Mouse (Mus musculus): Measurements from ENCODE around the gene Tram2.
A peak's percentile ranks its signal among the peaks of the same experiment; 100 is the strongest.

The Tram2 gene

DNA sequence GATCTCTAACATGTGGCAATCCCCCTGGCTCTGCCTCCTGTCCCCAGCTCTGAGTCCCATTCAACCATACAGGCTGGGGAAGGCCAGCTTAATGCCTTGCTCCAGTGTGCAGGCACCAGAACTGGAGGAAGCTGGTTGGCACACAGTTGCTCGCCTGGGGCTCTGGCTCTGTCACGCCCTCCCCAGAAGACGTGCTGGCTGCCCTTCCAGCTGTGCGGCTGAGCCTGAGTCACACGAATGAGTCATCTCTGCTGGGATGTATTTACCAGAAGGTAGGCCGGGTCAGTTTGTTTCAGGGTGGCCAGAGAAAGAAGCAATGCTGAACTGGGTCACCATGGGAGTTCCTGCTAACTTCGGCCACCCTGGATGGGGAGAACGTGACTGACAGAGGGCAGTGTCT lies 64.6 kb downstream of the Tram2 start:
- DNase-seq (ENCODE audit: low read depth, low spot score): no peak

DNA sequence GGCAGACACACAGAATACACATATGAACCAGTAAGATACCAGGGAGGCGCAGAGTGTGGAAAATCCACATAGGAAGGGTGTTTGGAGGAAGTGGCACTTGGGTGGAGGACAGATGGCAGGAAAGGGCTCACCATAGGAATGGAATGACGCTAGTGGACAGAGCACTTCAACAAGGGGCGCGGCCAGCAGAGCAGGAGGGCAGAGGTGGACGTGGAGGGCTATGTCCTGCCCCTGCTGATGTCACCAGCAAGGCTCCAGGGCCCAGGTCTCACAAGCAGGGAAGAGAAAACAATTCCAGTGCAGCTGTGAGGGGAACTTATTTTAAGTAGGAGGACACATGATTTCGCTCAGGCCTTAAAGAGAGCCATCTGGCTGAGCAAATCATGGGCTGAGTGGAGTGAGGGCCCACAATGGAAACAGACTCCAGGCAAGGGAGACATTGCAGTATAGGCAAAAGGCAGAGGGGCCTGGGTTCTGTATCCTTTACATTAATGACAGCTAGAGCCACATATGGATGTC lies 68.7 kb downstream of the Tram2 start:
- no peak for DNase-seq (ENCODE audit: low read depth, low spot score)

DNA sequence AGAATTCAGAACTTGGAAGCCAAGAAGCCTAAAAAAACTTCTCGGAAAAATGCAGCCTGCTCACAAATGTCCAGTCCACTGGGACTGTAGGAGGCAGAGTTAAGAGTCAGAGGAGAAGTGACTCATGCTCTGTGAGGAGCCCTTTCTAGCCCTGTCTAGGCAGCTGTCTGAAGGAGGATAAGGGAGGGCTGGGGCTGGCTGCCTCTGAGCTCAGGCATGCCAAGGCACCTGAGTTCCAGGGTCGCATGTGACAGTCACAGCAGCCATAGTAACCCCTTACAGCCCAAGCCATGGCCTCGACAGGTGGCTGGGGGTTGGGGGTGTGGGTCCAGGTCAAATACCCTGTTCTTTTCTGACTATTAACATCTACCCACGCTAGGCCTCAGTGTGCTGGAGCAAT lies 70.1 kb downstream of the Tram2 start:
- no peak for DNase-seq (ENCODE audit: low read depth, low spot score)

DNA sequence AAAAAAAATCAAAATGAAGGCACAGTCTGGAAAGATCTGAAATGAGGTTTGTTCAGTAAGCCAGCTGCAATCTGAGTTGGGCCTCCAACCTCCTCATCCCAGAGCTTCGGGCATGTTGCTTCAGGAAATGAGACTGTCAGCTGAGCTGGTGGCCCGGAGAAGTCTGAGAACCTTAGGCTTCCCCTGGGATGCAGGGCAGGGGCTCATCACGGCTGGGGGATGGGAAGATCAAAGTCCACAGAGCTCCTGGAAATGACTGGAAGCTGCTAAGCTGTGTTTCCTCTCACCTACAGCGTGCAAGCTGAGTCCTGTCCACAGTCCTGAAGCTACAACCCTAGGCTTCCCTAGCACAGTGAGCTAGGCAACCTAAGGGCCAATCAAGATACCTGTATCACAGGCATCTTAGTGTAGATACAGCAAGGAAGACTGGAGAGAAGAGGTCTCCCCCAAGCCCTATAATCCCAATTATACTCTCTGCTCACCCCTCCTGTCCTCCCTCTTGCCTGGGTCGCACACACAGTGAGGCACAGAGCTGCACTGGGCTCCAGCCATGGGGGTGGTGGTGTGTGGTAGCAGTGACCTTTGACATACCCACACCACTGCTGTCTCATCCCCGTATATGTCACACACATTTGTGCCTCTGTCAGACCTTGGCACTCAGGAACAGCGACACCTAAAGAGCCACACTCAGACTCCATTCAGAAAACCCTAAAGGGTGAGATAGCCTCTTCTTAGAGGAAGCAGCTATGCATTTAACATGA lies 70.9 kb downstream of the Tram2 start:
- no peak for DNase-seq (ENCODE audit: low read depth, low spot score)

DNA sequence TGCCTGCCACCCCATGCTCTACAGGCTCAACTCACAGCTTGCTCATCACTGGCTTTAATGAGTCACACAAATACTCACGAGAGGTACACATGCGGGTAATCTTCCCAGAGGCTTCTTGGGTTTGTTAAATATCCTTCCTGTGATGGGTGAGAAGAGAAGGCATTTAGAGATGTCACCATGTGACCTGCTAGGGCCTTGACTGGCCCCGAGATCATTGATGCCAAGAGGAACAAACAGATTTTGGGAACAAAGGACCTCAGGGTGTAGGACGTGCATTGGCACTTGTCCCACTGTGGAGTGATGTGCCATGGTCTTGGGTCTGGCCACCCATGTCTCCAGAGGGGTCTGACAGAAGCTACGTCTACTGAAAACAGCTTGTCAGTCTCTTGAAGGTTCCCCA lies 72.3 kb downstream of the Tram2 start:
- DNase-seq (ENCODE audit: low read depth, low spot score): no peak

DNA sequence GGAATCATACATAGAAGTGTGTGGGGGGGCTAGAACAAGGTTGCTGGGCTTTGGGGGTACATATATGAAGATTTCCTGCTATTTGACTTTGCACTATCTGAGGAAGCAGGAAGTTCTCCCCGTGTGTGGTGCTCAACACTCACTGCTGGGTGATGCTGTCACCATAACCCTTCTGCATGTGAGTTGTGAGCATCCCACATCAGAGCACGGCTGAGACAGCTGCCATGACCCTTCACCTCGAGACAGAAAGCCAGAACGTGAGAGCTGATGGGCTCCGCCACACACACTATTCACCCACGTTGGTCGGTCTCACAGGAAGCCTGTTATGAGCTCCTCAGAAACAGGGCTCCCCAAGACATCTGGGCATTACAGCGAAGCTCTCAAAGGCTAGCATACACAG lies 74.4 kb downstream of the Tram2 start:
- DNase-seq (ENCODE audit: low read depth, low spot score): no peak

DNA sequence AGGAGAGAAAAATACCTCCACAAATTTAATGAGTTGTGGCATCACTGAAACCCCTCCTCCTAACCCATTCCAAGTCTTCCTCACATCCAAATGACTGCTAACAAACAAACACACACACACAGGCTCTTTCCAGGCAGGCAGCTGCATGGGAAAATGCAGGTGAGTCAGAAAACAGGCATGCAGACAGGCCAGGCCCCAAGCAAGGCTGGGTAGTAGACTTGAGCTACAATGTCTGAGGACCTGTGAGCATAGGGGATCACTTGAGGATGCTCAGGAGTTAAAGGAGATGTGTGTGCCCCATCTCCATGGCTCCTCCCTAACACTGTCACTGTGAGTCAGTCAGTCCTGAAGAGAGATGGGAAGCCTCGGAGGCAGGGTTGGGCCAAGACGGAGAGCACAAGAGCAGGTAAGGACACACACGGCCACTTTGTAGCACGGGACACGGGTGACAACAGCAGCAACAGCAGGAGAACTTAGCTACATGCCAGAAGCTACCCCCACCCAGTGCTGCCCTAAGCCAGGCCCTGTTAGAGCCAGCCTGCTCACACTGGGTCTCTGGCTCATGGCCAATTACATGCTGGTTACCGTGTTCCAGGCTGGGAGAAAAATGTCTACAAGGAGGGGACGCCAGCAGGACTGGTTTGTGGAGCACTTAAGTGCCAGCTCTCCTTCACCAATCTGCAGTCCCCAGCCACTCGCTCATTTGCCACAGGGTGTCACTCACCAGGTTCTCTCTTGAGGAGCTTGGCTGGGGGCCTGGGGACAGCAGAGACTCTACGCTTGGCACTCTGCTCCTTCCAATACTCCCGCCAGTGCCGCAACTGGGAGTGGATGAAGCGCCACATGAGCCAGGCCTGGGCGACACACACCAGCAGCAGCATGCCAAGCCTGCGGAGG lies 76.5 kb downstream of the Tram2 start:
- DNase-seq (ENCODE audit: low read depth, low spot score): no peak

DNA sequence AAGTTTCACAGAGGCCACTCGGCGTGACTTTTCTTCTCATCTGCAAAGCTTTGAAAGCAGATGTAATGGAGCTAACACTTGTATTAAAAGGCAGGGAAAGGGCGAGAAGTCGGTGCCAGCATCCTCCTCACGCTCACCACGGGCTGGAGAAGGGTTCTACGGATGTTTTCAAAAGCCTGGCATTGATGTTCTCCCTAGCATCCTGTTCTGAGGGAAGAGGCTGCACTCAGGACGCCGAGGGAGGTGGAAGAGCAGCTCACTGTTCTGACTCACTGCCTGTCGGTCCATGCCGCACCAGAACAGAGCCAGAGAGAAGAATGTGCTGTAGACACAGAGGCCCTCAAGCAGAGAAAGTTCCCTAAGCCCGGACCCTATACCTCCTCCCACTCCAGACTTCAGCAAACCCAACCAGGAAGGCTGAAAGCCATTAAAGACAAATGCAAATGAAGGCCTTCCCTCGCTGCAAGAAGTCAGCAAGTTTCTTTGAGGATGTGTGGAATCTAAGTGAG lies 81.1 kb downstream of the Tram2 start:
- DNase-seq (ENCODE audit: low read depth, low spot score): no peak

DNA sequence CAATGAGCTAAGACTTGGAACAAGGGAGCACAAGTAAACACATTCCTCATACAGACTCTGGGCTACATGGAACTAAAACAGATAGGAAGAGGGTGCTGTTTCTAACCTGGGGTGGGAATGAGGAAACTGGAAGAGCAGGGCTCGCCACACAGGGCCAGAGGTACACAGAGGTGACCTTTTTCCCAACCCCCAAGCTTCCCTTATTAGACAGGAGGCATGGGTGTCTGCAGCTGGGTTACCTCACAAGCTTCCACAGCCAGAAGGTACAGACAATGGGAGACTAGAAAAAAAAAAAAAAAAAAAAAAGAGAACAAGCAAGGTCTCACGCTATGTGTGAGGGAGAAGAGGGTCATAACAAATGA lies 81.7 kb downstream of the Tram2 start:
- DNase-seq (ENCODE audit: low read depth, low spot score): no peak

DNA sequence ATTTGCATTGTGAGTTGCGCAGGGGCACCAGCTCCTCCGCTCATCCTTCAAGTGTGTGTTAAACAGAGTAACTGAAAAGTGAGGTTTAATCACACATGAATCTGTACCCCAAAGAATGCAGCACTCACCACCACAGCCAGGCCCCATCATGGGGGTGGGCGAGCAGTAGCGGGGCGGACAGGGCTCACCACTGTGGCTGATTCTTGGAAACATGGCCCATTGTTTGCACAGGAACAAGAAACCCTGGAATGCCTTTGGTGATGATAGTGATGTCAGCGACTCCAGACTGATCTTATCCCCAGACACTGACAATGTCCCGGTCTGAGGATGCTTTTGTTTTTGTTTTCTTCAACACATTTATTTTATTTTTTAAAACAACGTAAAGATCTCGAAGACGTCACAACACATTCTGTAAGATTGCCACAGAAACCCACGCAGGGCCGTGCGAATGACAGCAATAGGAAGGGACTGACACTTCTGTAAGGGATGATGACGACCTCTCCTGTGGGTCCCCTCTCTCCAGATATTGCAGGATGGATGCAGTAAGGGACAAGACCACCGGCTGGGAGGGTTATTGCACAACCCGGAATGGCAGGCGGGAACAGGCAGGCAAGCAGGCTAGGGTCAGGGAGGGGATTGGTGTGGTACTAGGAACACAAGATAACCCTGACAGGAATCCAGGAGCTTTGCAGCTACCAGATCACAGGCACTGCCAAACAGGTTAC lies 82.3 kb downstream of the Tram2 start:
- no peak for DNase-seq (ENCODE audit: low read depth, low spot score)

DNA sequence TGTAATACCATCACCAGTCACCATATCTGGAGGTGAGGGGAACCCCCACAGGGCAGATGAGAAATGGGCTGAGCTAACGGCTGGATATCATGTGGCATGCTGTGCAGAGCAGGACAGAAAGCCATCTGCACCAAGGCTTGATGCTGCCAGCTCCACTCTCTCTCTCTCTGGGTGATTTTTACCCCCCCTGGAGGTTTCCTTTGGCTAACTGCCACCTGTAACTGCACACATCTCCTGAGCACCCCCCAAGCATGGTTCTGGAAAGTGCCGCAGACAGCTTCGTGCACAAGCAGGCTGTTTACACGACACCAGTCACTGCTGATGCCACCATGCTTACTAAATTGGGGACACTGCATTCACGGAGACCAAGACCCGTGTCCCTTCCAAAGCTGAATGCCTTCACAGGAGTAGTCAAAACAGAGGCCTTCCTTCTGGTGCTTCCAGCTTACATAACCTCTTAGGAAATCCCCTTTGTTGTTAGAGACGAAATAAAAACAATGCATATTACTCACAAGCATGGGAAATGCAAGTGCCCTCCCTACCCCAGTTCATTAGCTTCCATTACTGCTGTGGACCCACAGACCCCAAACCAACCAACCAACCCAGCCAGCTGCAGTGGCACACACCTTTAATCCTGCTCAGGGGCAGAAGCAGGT lies 83.6 kb downstream of the Tram2 start:
- peak; percentile 14 for DNase-seq (ENCODE audit: low read depth, low spot score)

DNA sequence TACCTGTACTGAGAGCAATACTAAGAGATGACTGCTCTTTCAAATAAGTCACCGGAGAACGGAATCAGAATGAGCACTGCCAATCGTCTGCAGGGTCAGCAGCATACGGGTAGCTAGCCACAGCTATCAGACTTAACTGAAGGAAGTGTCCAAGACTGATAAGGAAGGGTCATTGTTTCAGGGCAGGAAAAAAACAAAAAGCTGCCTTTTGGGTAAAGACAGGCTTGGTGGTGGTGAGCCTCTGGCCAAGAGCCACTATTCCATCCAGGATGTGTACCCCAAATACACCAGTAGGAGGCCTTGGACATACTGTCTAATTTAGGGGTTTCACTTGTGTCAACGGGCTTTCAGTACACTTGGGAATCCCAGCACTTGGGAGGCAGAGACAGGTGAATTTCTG lies 84.7 kb downstream of the Tram2 start:
- DNase-seq (ENCODE audit: low read depth, low spot score): no peak

DNA sequence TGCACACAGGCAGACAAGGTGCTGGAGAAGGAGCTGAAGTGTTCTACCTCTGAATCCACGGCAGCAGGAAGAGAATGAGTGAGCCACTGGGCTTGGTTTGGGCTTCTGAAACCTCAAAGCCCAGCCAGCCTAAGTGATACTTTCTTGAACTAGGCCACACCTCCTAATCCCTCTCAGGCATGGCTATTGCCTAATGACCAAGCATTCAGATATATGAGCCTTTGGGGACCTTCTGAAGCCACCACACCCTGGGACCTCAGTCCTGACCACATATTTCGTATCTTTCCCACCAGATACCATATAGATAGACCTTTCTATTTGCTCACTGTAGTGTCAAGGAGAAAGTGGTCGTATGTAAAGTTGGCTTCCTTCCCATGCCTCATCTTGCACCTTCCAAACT lies 85.3 kb downstream of the Tram2 start:
- DNase-seq (ENCODE audit: low read depth, low spot score): no peak

DNA sequence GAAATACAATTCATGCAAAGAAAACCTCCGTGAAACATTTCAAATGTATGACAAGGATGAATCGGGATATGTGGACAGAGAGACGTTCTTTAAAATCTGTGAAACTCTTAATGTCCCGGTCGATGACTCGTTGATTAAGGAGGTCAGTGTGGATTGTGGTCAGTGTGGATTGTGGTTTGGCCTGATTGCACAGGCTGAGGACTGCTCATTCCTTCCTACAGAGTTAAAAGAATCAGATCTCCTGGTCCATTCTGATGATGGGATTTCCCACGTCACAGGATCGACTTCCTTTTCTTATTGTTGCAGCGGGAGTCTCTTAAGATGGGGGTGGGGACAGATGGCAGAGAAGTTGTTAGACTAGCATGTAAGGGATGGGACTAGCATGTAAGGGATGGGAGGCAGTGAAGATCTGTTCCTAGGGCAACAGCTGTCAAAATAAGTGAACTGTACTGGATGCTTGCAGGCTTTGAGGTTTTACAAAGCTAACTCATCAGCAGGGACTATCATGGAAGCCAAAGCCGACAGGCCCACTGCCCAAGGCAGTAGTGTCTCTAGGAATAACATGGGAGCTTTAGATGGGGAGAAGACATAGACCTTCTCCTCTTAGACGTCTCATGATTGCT lies 89.5 kb downstream of the Tram2 start:
- DNase-seq (ENCODE audit: low read depth, low spot score): no peak

DNA sequence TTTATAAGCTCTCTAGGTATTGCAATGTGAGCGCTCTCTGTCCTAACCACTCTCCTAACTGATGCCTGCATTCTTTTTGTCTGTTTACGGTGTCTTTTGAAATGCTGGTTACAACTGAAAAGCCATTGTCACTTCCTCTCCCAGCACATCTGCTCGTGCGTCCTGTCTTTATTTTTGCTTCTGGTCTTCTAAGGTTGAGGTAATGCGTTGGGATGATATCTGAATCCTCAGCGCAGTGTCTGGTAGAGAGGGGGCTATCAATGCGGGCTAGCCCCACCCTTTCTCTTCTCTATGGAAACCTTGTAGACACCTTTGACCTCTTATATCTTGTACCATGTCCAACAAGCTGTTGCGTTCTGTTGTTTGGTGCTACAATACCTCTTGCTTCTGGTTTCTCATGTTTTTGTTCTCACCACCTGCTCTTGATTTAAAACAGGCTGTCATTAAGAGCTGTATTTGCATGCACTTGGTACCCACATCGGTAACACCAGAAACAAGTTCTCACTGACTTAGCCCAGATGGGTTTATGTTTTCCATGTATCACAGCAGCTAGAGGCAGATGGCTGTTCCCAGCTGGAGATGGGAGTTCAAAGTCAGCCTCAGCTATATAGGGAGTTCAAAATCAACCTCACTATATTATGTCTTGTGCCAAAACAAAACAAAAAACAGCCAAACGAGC lies 92.5 kb downstream of the Tram2 start:
- no peak for DNase-seq (ENCODE audit: low read depth, low spot score)

DNA sequence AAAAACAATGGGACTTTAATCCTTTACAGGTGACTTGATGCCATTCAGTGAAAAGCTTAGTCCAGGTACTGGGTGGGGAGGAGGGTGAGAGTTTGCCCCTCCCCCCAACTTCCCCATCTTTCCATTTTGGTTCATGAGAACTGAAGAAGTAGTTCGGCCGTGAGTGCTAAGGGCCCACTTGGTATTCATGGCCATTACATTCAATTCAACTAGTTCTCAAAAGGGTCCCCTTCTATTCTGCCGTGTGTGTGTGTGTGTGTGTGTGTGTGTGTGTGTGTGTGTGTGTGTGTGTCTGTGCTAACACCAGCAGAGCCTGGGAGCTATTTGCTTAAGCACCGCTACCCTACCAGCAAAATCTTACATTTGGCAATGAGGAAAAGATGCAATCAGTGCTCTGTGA lies 94.4 kb downstream of the Tram2 start:
- DNase-seq (ENCODE audit: low read depth, low spot score): no peak

DNA sequence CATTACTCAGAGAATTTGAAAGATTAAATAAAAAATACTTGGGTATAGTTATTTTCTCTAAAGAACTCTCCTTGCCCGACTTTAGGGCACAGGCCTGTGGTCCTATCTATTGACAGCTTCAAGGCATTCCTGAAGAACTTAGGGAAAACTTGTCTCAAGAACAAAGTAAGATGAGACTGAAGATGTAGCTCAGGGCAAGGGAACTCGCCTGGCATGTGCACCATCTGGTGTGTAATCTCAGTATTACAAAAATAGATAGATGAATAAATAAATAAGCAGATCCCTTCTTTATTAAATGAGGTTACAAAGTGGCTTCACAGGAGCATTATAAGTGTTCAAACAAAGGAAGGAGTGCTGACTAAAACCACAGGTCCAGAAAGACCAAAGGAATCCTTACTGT lies 94.9 kb downstream of the Tram2 start:
- DNase-seq (ENCODE audit: low read depth, low spot score): no peak

DNA sequence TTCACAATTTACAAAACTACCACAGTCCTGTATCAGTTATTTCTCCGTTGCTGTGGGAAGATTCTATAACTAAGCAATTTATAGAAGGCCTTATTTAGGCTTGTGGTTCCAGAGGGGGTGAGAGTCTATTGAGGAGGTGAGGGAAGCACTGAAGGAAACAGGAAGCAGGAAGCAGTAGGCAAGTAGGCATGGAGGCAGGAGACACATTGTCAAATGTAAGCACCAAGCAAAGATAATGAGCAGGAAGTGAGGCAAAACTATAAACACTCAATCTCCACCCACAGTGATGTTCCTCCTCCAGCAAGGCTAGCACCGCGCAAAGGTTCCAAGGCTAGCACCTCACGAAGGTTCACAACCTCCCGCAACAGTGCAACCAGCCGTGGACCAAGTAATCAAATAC lies 97.3 kb downstream of the Tram2 start:
- no peak for DNase-seq (ENCODE audit: low read depth, low spot score)

DNA sequence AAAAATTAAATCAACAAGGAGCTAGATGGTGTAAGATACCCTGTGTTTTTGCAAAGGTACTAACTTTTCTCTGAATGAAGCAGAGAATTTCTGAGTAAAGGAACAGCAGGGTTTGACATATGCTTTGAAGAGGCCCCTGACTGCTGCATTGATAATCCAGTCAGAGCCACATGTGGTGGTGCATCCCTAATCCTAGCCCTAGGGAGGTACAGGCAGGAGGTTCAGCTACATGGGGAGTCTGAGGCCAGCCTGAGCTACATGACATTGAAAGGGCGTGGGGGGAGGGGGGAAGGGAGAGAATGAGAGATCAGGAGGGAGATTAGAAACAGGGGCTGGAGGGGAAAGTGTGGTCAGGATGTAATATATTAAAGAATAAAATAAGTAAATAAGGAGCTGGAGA lies 98.5 kb downstream of the Tram2 start:
- DNase-seq (ENCODE audit: low read depth, low spot score): no peak

DNA sequence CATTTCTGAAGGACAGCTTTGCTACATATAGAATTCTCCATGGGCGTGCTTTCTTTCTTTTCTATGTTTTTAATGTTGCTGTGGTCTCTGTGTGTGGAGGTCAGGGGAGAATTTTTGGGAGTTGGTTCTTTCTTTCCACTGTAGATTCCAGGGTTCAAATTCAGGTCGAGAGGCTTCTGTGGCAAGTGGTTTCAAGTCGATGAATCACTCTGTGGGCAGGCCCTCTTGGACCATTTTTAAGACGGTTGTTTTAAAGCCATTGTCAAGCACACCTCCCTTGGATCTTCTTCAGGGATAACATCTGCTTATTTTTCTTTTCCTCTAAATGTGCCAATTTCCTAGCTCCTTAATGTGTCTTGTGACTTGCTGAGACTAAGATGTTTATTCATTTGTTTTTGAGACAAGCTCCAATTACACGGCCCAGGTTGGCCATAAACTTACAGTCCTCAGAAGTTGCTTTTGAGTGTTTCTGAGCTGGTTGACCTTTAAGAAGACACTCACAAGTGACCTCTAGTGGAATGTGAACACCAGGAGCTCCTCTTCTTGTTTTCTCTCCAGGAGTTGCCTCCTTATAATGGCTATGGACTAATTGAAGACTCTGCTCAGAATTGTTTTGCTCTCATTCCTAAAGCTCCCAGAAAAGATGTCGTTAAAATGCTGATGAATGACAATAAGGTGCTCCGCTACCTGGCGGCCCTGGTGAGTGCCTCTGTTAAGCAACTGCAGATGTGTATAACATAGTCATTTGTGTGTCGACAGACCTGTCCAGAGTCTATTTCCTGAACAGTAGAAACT lies 104.5 kb downstream of the Tram2 start:
- no peak for DNase-seq (ENCODE audit: low read depth, low spot score)

Measured in brain, embryonic 18.5 days (tissue).